Mouse (Mus musculus): Measurements from ENCODE around the gene Igf2bp3. TPM values are rescaled to one million over a fixed set of nuclear protein-coding genes. Genes with fewer than 3 reads are reported as not detected.

The Igf2bp3 gene
- polyA plus RNA-seq, 1 experiment, result 85.8 TPM

DNA sequence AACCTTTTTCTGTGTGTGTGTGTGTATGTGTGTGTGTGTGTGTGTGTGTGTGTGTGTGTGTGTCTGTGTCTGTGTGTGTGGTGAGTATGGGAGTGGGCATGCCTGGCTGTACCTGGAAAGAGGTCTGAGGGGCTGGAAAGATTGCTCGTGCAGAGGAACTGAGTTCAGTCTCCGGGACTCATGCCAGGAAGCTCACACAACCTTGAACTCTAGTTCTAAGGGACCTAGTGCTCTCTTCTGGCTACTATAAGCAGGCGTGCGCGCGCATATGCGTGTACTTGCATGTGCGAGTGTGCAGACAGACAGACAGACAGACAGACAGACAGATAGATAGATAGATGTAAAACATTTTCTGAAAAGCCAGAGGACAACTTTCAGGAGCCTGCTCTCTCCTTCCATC, 98.5 kb downstream of the Igf2bp3 start:
- no peaks in the 10 kb centered on the region for H3K4me1 ChIP-seq (ENCODE audit: control insufficient read depth, insufficient read depth, low read length)
- H3K9ac ChIP-seq (ENCODE audit: low read depth, poor library complexity, severe bottlenecking), result no peak overlapping the region
- H3K4me3 ChIP-seq (ENCODE audit: low read depth, low read length), result no peak overlapping the region
- TF ChIP-seq EP300 (IDR thresholded peaks at IDR 0.05; ENCODE audit: insufficient read depth, low read depth, low read length) (no peak), CTCF (IDR thresholded peaks at IDR 0.05; ENCODE audit: low read depth, low read length) (no peak)
- no peaks in the 10 kb centered on the region for H3K27me3 ChIP-seq (ENCODE audit: control insufficient read depth, insufficient read depth, low read length, poor library complexity, severe bottlenecking)
- H3K9me3 ChIP-seq (replicated peaks; ENCODE audit: control insufficient read depth, insufficient read depth, low read length, poor library complexity, severe bottlenecking), result no peaks in the 10 kb centered on the region
- peaks cover 5% of the 10 kb centered on the region; the same call in 1 of the 2 replicates for H3K36me3 ChIP-seq (ENCODE audit: control insufficient read depth, insufficient read depth, low read length, poor library complexity, severe bottlenecking)
- no peak overlapping the region for H3K27ac ChIP-seq (ENCODE audit: insufficient read depth, low read length)

- H3K4me3 ChIP-seq (ENCODE audit: low read depth, low read length), result no peak overlapping the region
- H3K9me3 ChIP-seq (replicated peaks; ENCODE audit: control insufficient read depth, insufficient read depth, low read length, poor library complexity, severe bottlenecking), result no peaks in the 10 kb centered on the region
- no peak overlapping the region for H3K27ac ChIP-seq (ENCODE audit: insufficient read depth, low read length)
- H3K9ac ChIP-seq (ENCODE audit: low read depth, poor library complexity, severe bottlenecking), result no peak overlapping the region
- peaks cover 5% of the 10 kb centered on the region; the same call in 1 of the 2 replicates for H3K36me3 ChIP-seq (ENCODE audit: control insufficient read depth, insufficient read depth, low read length, poor library complexity, severe bottlenecking)
- H3K4me1 ChIP-seq (ENCODE audit: control insufficient read depth, insufficient read depth, low read length), result no peaks in the 10 kb centered on the region
- H3K27me3 ChIP-seq (ENCODE audit: control insufficient read depth, insufficient read depth, low read length, poor library complexity, severe bottlenecking), result no peaks in the 10 kb centered on the region
- TF ChIP-seq EP300 (IDR thresholded peaks at IDR 0.05; ENCODE audit: insufficient read depth, low read depth, low read length), result no peak
These were observed 99.2 kb downstream of the Igf2bp3 start for GRCm38 (mm10) chr6:49115550-49115949.

GRCm38 (mm10) chr6:49114457-49114856, 100.3 kb downstream of the Igf2bp3 start:
- TF ChIP-seq CTCF (IDR thresholded peaks at IDR 0.05; ENCODE audit: low read depth, low read length) (no peak), POLR2A (IDR thresholded peaks at IDR 0.05; ENCODE audit: insufficient read depth, low read length) (no peak), EP300 (IDR thresholded peaks at IDR 0.05; ENCODE audit: insufficient read depth, low read depth, low read length) (no peak)
- H3K27ac ChIP-seq (ENCODE audit: insufficient read depth, low read length), result no peak overlapping the region

GRCm38 (mm10) chr6:49113895-49114294, 100.9 kb downstream of the Igf2bp3 start:
- Histone ChIP-seq H3K27me3 (ENCODE audit: control insufficient read depth, insufficient read depth, low read length, poor library complexity, severe bottlenecking) (no peaks in the 10 kb centered on the region), H3K27ac (ENCODE audit: insufficient read depth, low read length) (no peak overlapping the region), H3K4me3 (ENCODE audit: low read depth, low read length) (no peak overlapping the region), H3K9ac (ENCODE audit: low read depth, poor library complexity, severe bottlenecking) (no peak overlapping the region), H3K36me3 (ENCODE audit: control insufficient read depth, insufficient read depth, low read length, poor library complexity, severe bottlenecking) (peaks cover 5% of the 10 kb centered on the region; the same call in 1 of the 2 replicates), H3K9me3 (replicated peaks; ENCODE audit: control insufficient read depth, insufficient read depth, low read length, poor library complexity, severe bottlenecking) (no peaks in the 10 kb centered on the region), H3K4me1 (ENCODE audit: control insufficient read depth, insufficient read depth, low read length) (no peaks in the 10 kb centered on the region)
- TF ChIP-seq CTCF (IDR thresholded peaks at IDR 0.05; ENCODE audit: low read depth, low read length) (no peak), EP300 (IDR thresholded peaks at IDR 0.05; ENCODE audit: insufficient read depth, low read depth, low read length) (no peak), POLR2A (IDR thresholded peaks at IDR 0.05; ENCODE audit: insufficient read depth, low read length) (no peak)

More at GRCm38 (mm10) chr6:49114457-49114856, 100.3 kb downstream of the Igf2bp3 start:
- Histone ChIP-seq H3K4me3 (ENCODE audit: low read depth, low read length) (no peak overlapping the region), H3K9me3 (replicated peaks; ENCODE audit: control insufficient read depth, insufficient read depth, low read length, poor library complexity, severe bottlenecking) (no peaks in the 10 kb centered on the region), H3K9ac (ENCODE audit: low read depth, poor library complexity, severe bottlenecking) (no peak overlapping the region), H3K36me3 (ENCODE audit: control insufficient read depth, insufficient read depth, low read length, poor library complexity, severe bottlenecking) (peaks cover 5% of the 10 kb centered on the region; the same call in 1 of the 2 replicates), H3K4me1 (ENCODE audit: control insufficient read depth, insufficient read depth, low read length) (no peaks in the 10 kb centered on the region), H3K27me3 (ENCODE audit: control insufficient read depth, insufficient read depth, low read length, poor library complexity, severe bottlenecking) (no peaks in the 10 kb centered on the region)

DNA sequence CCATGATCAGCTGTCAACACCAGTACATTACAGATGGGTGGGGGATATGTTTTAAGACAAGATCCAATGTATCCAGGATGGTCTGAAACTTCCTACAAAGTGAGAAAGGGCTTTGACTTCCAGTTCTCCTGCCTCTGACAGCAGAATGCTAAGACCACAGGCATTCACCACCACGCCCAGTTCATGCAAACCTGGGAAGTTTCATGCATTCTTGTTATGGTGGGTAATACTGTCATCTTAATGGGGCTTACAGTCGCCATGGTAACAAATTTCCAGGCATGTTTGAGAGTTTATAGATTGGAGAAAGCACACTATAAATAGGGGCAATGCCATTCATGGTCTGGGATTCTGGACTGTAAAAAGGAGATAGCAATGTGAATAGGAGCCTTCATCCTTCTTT, 105.6 kb downstream of the Igf2bp3 start:
- Histone ChIP-seq H3K4me1 (ENCODE audit: control insufficient read depth, insufficient read depth, low read length) (no peaks in the 10 kb centered on the region), H3K9ac (ENCODE audit: low read depth, poor library complexity, severe bottlenecking) (no peak overlapping the region), H3K4me3 (ENCODE audit: low read depth, low read length) (no peak overlapping the region), H3K27ac (ENCODE audit: insufficient read depth, low read length) (no peak overlapping the region), H3K36me3 (ENCODE audit: control insufficient read depth, insufficient read depth, low read length, poor library complexity, severe bottlenecking) (no peaks in the 10 kb centered on the region), H3K27me3 (ENCODE audit: control insufficient read depth, insufficient read depth, low read length, poor library complexity, severe bottlenecking) (no peaks in the 10 kb centered on the region), H3K9me3 (replicated peaks; ENCODE audit: control insufficient read depth, insufficient read depth, low read length, poor library complexity, severe bottlenecking) (no peaks in the 10 kb centered on the region)
- TF ChIP-seq POLR2A (IDR thresholded peaks at IDR 0.05; ENCODE audit: insufficient read depth, low read length) (no peak), EP300 (IDR thresholded peaks at IDR 0.05; ENCODE audit: insufficient read depth, low read depth, low read length) (no peak)

DNA sequence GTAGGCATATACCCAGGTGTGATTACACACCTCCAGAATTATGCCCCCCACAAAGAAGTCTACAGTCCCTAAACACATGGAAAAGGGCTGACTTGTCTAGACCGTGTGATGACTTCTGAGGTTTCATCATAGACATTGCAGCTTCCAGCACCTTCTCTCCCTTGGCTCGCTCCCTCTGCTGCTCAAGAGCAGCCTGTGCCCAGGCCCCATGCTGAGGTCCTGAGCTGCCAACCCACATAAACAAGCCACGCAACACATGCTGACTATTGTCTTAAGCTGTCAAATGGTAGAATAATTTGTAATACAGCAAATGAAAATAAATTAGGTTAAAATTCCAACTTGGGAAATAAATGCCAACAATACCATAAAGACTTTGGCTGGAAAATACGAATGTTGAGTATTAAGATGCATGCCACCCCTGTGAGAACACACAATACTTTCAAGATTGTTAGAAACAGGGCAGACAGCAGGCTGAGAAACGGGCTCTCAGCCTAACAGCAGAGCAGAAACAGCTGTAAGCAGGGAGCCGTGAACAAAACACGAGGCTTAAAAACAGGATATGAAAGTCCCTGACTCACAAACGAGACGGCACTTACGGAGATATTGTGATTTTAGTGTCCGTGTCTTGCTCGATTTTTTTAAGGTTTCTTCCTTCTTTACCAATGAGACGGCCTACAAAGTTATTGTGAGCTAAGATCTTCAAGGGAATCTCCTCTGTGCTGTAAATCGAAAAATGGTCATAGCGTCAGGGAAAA, 107.8 kb downstream of the Igf2bp3 start:
- no peak overlapping the region for H3K4me3 ChIP-seq (ENCODE audit: low read depth, low read length)
- no peak overlapping the region for H3K9ac ChIP-seq (ENCODE audit: low read depth, poor library complexity, severe bottlenecking)
- H3K36me3 ChIP-seq (ENCODE audit: control insufficient read depth, insufficient read depth, low read length, poor library complexity, severe bottlenecking), result no peaks in the 10 kb centered on the region
- no peaks in the 10 kb centered on the region for H3K4me1 ChIP-seq (ENCODE audit: control insufficient read depth, insufficient read depth, low read length)
- H3K9me3 ChIP-seq (replicated peaks; ENCODE audit: control insufficient read depth, insufficient read depth, low read length, poor library complexity, severe bottlenecking), result no peaks in the 10 kb centered on the region
- no peak overlapping the region for H3K27ac ChIP-seq (ENCODE audit: insufficient read depth, low read length)
- TF ChIP-seq EP300 (IDR thresholded peaks at IDR 0.05; ENCODE audit: insufficient read depth, low read depth, low read length) (no peak), CTCF (IDR thresholded peaks at IDR 0.05; ENCODE audit: low read depth, low read length) (no peak), POLR2A (IDR thresholded peaks at IDR 0.05; ENCODE audit: insufficient read depth, low read length) (no peak)
- no peaks in the 10 kb centered on the region for H3K27me3 ChIP-seq (ENCODE audit: control insufficient read depth, insufficient read depth, low read length, poor library complexity, severe bottlenecking)
